Mouse (Mus musculus): ENCODE results near the gene Pik3r1. TPM values are rescaled to one million over a fixed set of nuclear protein-coding genes. Genes with fewer than 3 reads are reported as not detected.

Pik3r1 gene
- polyA plus RNA-seq, 1 experiment = 35.2 TPM

GRCm38 (mm10) chr13:101796983-101797382 lies 29.0 kb upstream of the Pik3r1 start:
- 19% methylated on average over 6 of the region's 6 CpGs for WGBS
- Histone ChIP-seq H3K4me1 (replicated peaks; ENCODE audit: control insufficient read depth, insufficient read depth, low read length) (peaks cover 14% of the 10 kb centered on the region), H3K27me3 (ENCODE audit: control insufficient read depth, insufficient read depth, low read length) (no peaks in the 10 kb centered on the region), H3K4me3 (ENCODE audit: control insufficient read depth, insufficient read depth, low read length) (no peak overlapping the region), H3K36me3 (ENCODE audit: control insufficient read depth, insufficient read depth, low read length) (no peaks in the 10 kb centered on the region), H3K27ac (ENCODE audit: control insufficient read depth, insufficient read depth, low read length) (no peak overlapping the region)
- TF ChIP-seq CTCF (IDR thresholded peaks at IDR 0.05; ENCODE audit: borderline replicate concordance, control insufficient read depth, extremely low read depth, insufficient read depth, low read length, poor library complexity) = no peak
- no peak for TF ChIP-seq POLR2A (IDR thresholded peaks at IDR 0.05; ENCODE audit: control insufficient read depth, extremely low read depth, insufficient read depth, low read length, poor library complexity)
- DNase-seq = no peak

DNA sequence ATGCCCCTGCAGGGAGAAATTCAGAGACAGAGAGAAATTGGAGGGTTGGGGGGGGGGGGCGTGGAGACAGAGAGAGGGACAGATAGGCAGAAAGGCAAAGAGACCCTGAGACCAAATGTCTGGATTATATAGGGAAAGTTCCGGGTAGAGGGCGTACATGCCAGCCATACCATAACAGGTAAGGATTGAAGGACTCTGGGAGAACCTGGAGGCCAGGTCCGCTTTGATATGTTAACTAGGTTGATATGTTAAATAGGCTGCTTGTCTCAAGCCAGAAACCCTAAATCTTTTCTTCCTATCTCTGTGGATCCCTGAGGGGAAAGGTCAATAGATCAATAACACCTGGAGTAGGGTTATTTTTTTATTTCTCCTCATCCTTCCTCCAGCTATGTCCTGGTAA lies 17.7 kb upstream of the Pik3r1 start:
- no peaks in the 10 kb centered on the region for H3K36me3 ChIP-seq (ENCODE audit: control insufficient read depth, insufficient read depth, low read length)
- WGBS = 99% methylated on average over 4 of the region's 4 CpGs
- H3K27me3 ChIP-seq (ENCODE audit: control insufficient read depth, insufficient read depth, low read length) = no peaks in the 10 kb centered on the region
- H3K4me3 ChIP-seq (ENCODE audit: control insufficient read depth, insufficient read depth, low read length) = no peak overlapping the region
- H3K4me1 ChIP-seq (replicated peaks; ENCODE audit: control insufficient read depth, insufficient read depth, low read length) = no peaks in the 10 kb centered on the region
- no peak for DNase-seq
- H3K27ac ChIP-seq (ENCODE audit: control insufficient read depth, insufficient read depth, low read length) = no peak overlapping the region
- TF ChIP-seq CTCF (IDR thresholded peaks at IDR 0.05; ENCODE audit: borderline replicate concordance, control insufficient read depth, extremely low read depth, insufficient read depth, low read length, poor library complexity) (no peak), POLR2A (IDR thresholded peaks at IDR 0.05; ENCODE audit: control insufficient read depth, extremely low read depth, insufficient read depth, low read length, poor library complexity) (no peak)

DNA sequence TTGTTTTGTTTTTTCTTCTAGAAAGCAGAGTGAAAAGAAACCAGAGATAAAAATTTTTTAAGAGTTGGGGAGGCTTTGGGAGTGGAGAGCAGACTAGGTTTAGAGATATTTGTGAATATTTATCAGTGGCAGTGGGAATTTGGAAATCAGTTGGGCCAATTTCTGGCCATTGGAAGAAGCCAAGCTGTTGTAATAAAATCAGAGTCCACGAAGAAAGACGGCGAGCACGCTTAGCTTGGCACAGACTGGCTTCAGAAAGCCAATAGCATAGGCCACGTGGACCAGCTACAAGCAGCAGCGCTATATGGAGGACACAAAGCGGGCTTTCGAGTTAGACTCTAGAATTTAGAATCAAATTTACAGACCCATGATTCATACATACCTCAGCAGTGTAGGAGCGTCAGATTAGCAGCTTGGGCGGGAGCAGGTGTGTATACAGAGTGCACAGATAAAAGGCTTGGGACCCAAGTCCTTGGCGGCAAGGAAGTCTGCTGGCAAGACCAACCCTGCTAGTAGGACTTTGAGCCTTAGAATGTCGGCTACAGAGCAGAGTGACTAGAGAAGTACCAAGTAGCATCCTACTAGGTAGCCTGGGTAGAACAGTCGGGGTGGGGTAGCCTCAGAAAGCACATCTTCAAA lies 16.8 kb upstream of the Pik3r1 start:
- H3K27ac ChIP-seq (ENCODE audit: control insufficient read depth, insufficient read depth, low read length) = no peak overlapping the region
- no peaks in the 10 kb centered on the region for H3K4me1 ChIP-seq (replicated peaks; ENCODE audit: control insufficient read depth, insufficient read depth, low read length)
- DNase-seq = no peak
- H3K4me3 ChIP-seq (ENCODE audit: control insufficient read depth, insufficient read depth, low read length) = no peak overlapping the region
- 97% methylated on average over 13 of the region's 13 CpGs for WGBS
- no peaks in the 10 kb centered on the region for H3K36me3 ChIP-seq (ENCODE audit: control insufficient read depth, insufficient read depth, low read length)
- TF ChIP-seq POLR2A (IDR thresholded peaks at IDR 0.05; ENCODE audit: control insufficient read depth, extremely low read depth, insufficient read depth, low read length, poor library complexity) (no peak), CTCF (IDR thresholded peaks at IDR 0.05; ENCODE audit: borderline replicate concordance, control insufficient read depth, extremely low read depth, insufficient read depth, low read length, poor library complexity) (no peak)
- no peaks in the 10 kb centered on the region for H3K27me3 ChIP-seq (ENCODE audit: control insufficient read depth, insufficient read depth, low read length)

DNA sequence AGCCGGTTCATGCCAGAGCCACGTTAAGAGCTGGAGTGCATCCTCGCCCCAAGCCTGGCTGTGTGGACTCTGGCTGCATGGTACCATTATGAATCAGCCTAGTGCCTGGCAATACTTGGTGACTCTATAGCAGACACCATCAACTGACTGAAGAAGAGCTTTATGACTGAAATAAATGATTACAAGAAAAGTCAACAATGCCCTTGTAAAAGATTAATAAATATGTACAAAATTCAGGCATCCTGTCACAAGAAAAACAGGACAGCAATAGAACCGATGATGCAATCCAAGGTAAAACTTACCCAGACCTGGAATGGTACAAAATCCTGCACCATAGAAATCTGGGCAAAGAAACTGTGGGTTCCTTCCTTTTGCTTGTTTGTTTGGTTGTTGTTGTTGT lies 11.0 kb upstream of the Pik3r1 start:
- no peak for DNase-seq
- H3K4me1 ChIP-seq (replicated peaks; ENCODE audit: control insufficient read depth, insufficient read depth, low read length) = no peaks in the 10 kb centered on the region
- no peak overlapping the region for H3K27ac ChIP-seq (ENCODE audit: control insufficient read depth, insufficient read depth, low read length)
- no peak overlapping the region for H3K4me3 ChIP-seq (ENCODE audit: control insufficient read depth, insufficient read depth, low read length)
- no peak for TF ChIP-seq CTCF (IDR thresholded peaks at IDR 0.05; ENCODE audit: borderline replicate concordance, control insufficient read depth, extremely low read depth, insufficient read depth, low read length, poor library complexity)
- no peak for TF ChIP-seq POLR2A (IDR thresholded peaks at IDR 0.05; ENCODE audit: control insufficient read depth, extremely low read depth, insufficient read depth, low read length, poor library complexity)
- WGBS = over 99% methylated on average over 4 of the region's 4 CpGs
- H3K27me3 ChIP-seq (ENCODE audit: control insufficient read depth, insufficient read depth, low read length) = no peaks in the 10 kb centered on the region
- H3K36me3 ChIP-seq (ENCODE audit: control insufficient read depth, insufficient read depth, low read length) = no peaks in the 10 kb centered on the region

GRCm38 (mm10) chr13:101777851-101778250 lies 9.8 kb upstream of the Pik3r1 start:
- no peak for DNase-seq
- Histone ChIP-seq H3K4me1 (replicated peaks; ENCODE audit: control insufficient read depth, insufficient read depth, low read length) (no peaks in the 10 kb centered on the region), H3K4me3 (ENCODE audit: control insufficient read depth, insufficient read depth, low read length) (no peak overlapping the region), H3K36me3 (ENCODE audit: control insufficient read depth, insufficient read depth, low read length) (no peaks in the 10 kb centered on the region), H3K27ac (ENCODE audit: control insufficient read depth, insufficient read depth, low read length) (no peak overlapping the region), H3K27me3 (ENCODE audit: control insufficient read depth, insufficient read depth, low read length) (no peaks in the 10 kb centered on the region)
- no peak for TF ChIP-seq CTCF (IDR thresholded peaks at IDR 0.05; ENCODE audit: borderline replicate concordance, control insufficient read depth, extremely low read depth, insufficient read depth, low read length, poor library complexity)
- TF ChIP-seq POLR2A (IDR thresholded peaks at IDR 0.05; ENCODE audit: control insufficient read depth, extremely low read depth, insufficient read depth, low read length, poor library complexity) = no peak
- WGBS = 93% methylated on average over 3 of the region's 3 CpGs

DNA sequence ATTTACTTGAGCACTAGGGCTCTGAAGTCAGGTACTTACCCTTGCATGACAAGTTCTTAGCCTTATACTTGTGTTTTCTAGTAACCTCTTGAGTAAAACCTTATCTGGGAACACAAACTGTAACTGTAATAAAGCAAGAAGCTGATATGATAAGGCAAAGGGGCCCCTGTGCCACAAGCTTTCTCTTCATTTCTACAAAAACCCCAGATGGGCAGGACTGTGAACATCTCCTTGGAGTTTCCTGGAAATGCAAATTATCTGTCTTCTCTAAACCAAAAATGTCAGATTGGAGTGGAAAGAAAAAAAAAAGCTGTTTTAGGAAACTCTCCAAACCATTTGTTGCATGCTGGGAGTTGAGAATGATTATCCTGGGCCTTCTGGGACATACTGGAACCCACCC lies 3.1 kb upstream of the Pik3r1 start:
- H3K4me3 ChIP-seq (ENCODE audit: control insufficient read depth, insufficient read depth, low read length) = no peak overlapping the region
- DNase-seq = no peak
- H3K27ac ChIP-seq (ENCODE audit: control insufficient read depth, insufficient read depth, low read length) = no peak overlapping the region
- no peaks in the 10 kb centered on the region for H3K27me3 ChIP-seq (ENCODE audit: control insufficient read depth, insufficient read depth, low read length)
- no peaks in the 10 kb centered on the region for H3K36me3 ChIP-seq (ENCODE audit: control insufficient read depth, insufficient read depth, low read length)
- H3K4me1 ChIP-seq (replicated peaks; ENCODE audit: control insufficient read depth, insufficient read depth, low read length) = peaks cover 8% of the 10 kb centered on the region
- TF ChIP-seq POLR2A (IDR thresholded peaks at IDR 0.05; ENCODE audit: control insufficient read depth, extremely low read depth, insufficient read depth, low read length, poor library complexity) = no peak
- TF ChIP-seq CTCF (IDR thresholded peaks at IDR 0.05; ENCODE audit: borderline replicate concordance, control insufficient read depth, extremely low read depth, insufficient read depth, low read length, poor library complexity) = no peak

- no peaks in the 10 kb centered on the region for H3K36me3 ChIP-seq (ENCODE audit: control insufficient read depth, insufficient read depth, low read length)
- H3K4me3 ChIP-seq (ENCODE audit: control insufficient read depth, insufficient read depth, low read length) = no peak overlapping the region
- no peak for DNase-seq
- H3K4me1 ChIP-seq (replicated peaks; ENCODE audit: control insufficient read depth, insufficient read depth, low read length) = peaks cover 11% of the 10 kb centered on the region
- TF ChIP-seq CTCF (IDR thresholded peaks at IDR 0.05; ENCODE audit: borderline replicate concordance, control insufficient read depth, extremely low read depth, insufficient read depth, low read length, poor library complexity) = no peak
- TF ChIP-seq POLR2A (IDR thresholded peaks at IDR 0.05; ENCODE audit: control insufficient read depth, extremely low read depth, insufficient read depth, low read length, poor library complexity) = no peak
- no peak overlapping the region for H3K27ac ChIP-seq (ENCODE audit: control insufficient read depth, insufficient read depth, low read length)
- H3K27me3 ChIP-seq (ENCODE audit: control insufficient read depth, insufficient read depth, low read length) = no peaks in the 10 kb centered on the region
- 84% methylated on average over 4 of the region's 4 CpGs for WGBS
These were observed 1.9 kb upstream of the Pik3r1 start for GRCm38 (mm10) chr13:101769955-101770354.

All from thymus, adult 2 months (tissue).